Mouse (Mus musculus) hindbrain, embryonic 13.5 days (tissue): ENCODE results near the gene Grhl1. TPM values are rescaled to one million over a fixed set of nuclear protein-coding genes. Genes with fewer than 3 reads are reported as not detected.
"Not testable (repeated sequence)": the region's sequence is repeated elsewhere in the genome, so short reads cannot be mapped to it uniquely, and the experiment has no call there.

ENCODE experiments used
- ATAC-seq: fragments of 200-750 bp; cut with Nextera tagmentation; 2 replicates; pipeline ENCODE4 v1.8.0; 2017; ENCODE audit warnings: moderate TSS enrichment; ENCODE audit not compliant: low FRiP score
- H3K27ac ChIP-seq: fragments of 300-500 bp; sonication (generic); 2 replicates; pipeline ENCODE4 v1.5.1; 2015; ENCODE audit warnings: inconsistent platforms, mild to moderate bottlenecking, moderate library complexity
- H3K27me3 ChIP-seq: fragments of 300-500 bp; sonication (generic); 2 replicates; pipeline ENCODE4 v1.6.1; 2015; ENCODE audit warnings: mild to moderate bottlenecking, inconsistent platforms
- H3K36me3 ChIP-seq: fragments of 300-500 bp; sonication (generic); 2 replicates; pipeline ENCODE4 v1.6.1; 2015; ENCODE audit warnings: mild to moderate bottlenecking, inconsistent platforms
- H3K4me1 ChIP-seq: fragments of 300-500 bp; sonication (generic); replicated peaks from 2 replicates; pipeline ENCODE4 v1.6.1; 2015; ENCODE audit warnings: inconsistent platforms
- H3K4me2 ChIP-seq: fragments of 300-500 bp; sonication (generic); 2 replicates; pipeline ENCODE4 v1.6.1; 2015; ENCODE audit warnings: inconsistent platforms, mild to moderate bottlenecking, moderate library complexity
- H3K4me3 ChIP-seq: fragments of 300-500 bp; sonication (generic); 2 replicates; pipeline ENCODE4 v1.5.1; 2015; ENCODE audit warnings: mild to moderate bottlenecking, inconsistent platforms
- H3K9ac ChIP-seq: fragments of 300-500 bp; sonication (generic); 2 replicates; pipeline ENCODE4 v1.6.1; 2015; ENCODE audit warnings: mild to moderate bottlenecking, inconsistent platforms
- H3K9me3 ChIP-seq: fragments of 300-500 bp; sonication (generic); 2 replicates; pipeline ENCODE4 v1.6.1; 2016; ENCODE audit warnings: inconsistent platforms
- WGBS: fragments of 180-500 bp; shearing (Covaris S2); methylation state at CpG from one replicate; pipeline ENCODE4 v1.1.7; 2015; 5-methylcytosine and 5-hydroxymethylcytosine counted together
- polyA plus RNA-seq: library from polyadenylated mRNA; unstranded; fragments of >200 nt; fragmentation: Nextera tagmentation; extraction: Ambion mirVana; gene quantifications from 2 replicates; pipeline ENCODE4 v1.2.1, GENCODE M21; 2015

Grhl1 gene
- polyA plus RNA-seq: 0.78 and 1.0 TPM in 2 replicates

- Histone ChIP-seq H3K27me3 (peaks cover 41% of the 10 kb centered on the region), H3K4me2 (peak within 1 kb of the TSS; percentile 68), H3K36me3 (no peaks in the 10 kb centered on the region), H3K27ac (no peak within 1 kb of the TSS), H3K4me1 (peaks cover 9% of the 10 kb centered on the region), H3K4me3 (peak within 1 kb of the TSS; percentile 65), H3K9me3 (no peaks in the 10 kb centered on the region), H3K9ac (peak within 1 kb of the TSS; percentile 74)
- peak; percentile 99 for ATAC-seq
- 3% methylated on average over 59 of the region's 64 CpGs for WGBS
Measured at GRCm38 (mm10) chr12:24571523-24572392, at the start of gene Grhl1. Gene Grhl1 (plus strand): TSS chr12:24572283.

GRCm38 (mm10) chr12:24525065-24525464 lies 47.0 kb upstream of the Grhl1 start:
- H3K36me3 ChIP-seq: peaks cover 44% of the 10 kb centered on the region
- H3K4me1 ChIP-seq, H3K4me3 ChIP-seq, H3K9me3 ChIP-seq, H3K27me3 ChIP-seq, H3K9ac ChIP-seq, ATAC-seq, H3K4me2 ChIP-seq, H3K27ac ChIP-seq: not testable (repeated sequence)
- WGBS: 92% methylated on average over 7 of the region's 7 CpGs

GRCm38 (mm10) chr12:24536390-24536789 lies 35.7 kb upstream of the Grhl1 start:
- H3K4me2 ChIP-seq: no peak overlapping the region
- H3K36me3 ChIP-seq: peaks cover 21% of the 10 kb centered on the region
- no peaks in the 10 kb centered on the region for H3K27me3 ChIP-seq
- ATAC-seq: no peak
- H3K27ac ChIP-seq: no peak overlapping the region
- H3K9me3 ChIP-seq: no peaks in the 10 kb centered on the region
- H3K4me1 ChIP-seq: 0 out of 2 replicates have a peak, but pooled peaks cover 3% of the 10 kb centered on the region
- H3K4me3 ChIP-seq: no peak overlapping the region
- H3K9ac ChIP-seq: no peak overlapping the region
- 64% methylated on average over 5 of the region's 5 CpGs for WGBS

DNA sequence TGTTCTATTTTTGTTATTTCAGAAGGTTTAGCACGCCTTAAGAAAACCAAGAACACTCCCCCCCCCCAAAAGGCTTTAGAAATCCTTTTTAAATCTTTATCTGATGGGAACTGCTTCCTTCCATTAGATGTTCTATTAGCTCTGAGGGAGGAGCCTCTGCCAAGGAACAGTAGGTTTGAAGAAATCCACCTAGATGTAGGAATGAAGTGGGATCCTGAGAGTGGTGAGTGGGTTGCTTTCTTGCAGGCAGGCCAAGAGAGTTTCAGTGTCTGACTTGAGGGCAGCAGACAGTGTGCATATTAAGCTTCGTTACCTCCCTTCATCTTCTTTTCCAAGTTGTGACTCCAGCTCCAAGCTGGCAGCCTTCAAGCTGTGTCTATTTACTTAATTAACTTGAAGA lies 34.9 kb upstream of the Grhl1 start:
- H3K27ac ChIP-seq: no peak overlapping the region
- no peak overlapping the region for H3K9ac ChIP-seq
- H3K4me2 ChIP-seq: no peak overlapping the region
- no peaks in the 10 kb centered on the region for H3K9me3 ChIP-seq
- no peak overlapping the region for H3K4me3 ChIP-seq
- 0 out of 2 replicates have a peak, but pooled peaks cover 3% of the 10 kb centered on the region for H3K4me1 ChIP-seq
- H3K27me3 ChIP-seq: no peaks in the 10 kb centered on the region
- H3K36me3 ChIP-seq: peaks cover 16% of the 10 kb centered on the region
- no peak for ATAC-seq
- 52% methylated on average over 2 of the region's 2 CpGs for WGBS

DNA sequence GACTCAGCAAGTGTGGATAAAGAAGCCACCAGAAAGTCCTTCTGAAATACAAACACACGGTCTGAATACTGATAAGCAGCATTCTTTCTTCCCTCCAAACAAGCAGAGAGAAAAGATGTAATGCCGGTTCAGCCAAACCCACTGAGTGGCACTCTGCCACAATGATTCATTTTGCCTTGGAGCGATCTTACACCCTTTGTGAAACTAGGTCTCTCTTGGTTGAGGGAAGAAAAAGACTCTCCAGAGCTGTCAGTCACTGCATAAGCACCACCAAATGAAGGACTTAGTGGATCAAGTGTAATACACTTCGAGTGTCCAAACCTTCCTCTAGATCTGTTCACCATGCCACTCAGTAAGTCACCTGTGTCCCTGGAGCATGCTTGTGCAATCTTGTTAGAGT lies 34.1 kb upstream of the Grhl1 start:
- Histone ChIP-seq H3K9ac (no peak overlapping the region), H3K4me3 (no peak overlapping the region), H3K36me3 (peaks cover 13% of the 10 kb centered on the region), H3K4me1 (0 out of 2 replicates have a peak, but pooled peaks cover 3% of the 10 kb centered on the region), H3K9me3 (no peaks in the 10 kb centered on the region), H3K27ac (no peak overlapping the region), H3K27me3 (no peaks in the 10 kb centered on the region), H3K4me2 (no peak overlapping the region)
- no peak for ATAC-seq
- 80% methylated on average over 4 of the region's 4 CpGs for WGBS

- Histone ChIP-seq H3K36me3 (peaks cover 35% of the 10 kb centered on the region), H3K9me3 (no peaks in the 10 kb centered on the region), H3K27me3 (no peaks in the 10 kb centered on the region), H3K4me3 (no peak overlapping the region), H3K27ac (no peak overlapping the region), H3K9ac (no peak overlapping the region), H3K4me2 (no peak overlapping the region), H3K4me1 (no peaks in the 10 kb centered on the region)
- no peak for ATAC-seq
- WGBS: 87% methylated on average over 16 of the region's 16 CpGs
Measured at GRCm38 (mm10) chr12:24541426-24542154, 30.5 kb upstream of the Grhl1 start.

- Histone ChIP-seq H3K9me3 (no peaks in the 10 kb centered on the region), H3K27me3 (no peaks in the 10 kb centered on the region), H3K9ac (no peak overlapping the region), H3K4me2 (no peak overlapping the region), H3K27ac (no peak overlapping the region), H3K4me1 (no peaks in the 10 kb centered on the region), H3K36me3 (peaks cover 64% of the 10 kb centered on the region), H3K4me3 (no peak overlapping the region)
- 93% methylated on average over 8 of the region's 8 CpGs for WGBS
- no peak for ATAC-seq
Measured at GRCm38 (mm10) chr12:24547686-24548085, 24.4 kb upstream of the Grhl1 start.

DNA sequence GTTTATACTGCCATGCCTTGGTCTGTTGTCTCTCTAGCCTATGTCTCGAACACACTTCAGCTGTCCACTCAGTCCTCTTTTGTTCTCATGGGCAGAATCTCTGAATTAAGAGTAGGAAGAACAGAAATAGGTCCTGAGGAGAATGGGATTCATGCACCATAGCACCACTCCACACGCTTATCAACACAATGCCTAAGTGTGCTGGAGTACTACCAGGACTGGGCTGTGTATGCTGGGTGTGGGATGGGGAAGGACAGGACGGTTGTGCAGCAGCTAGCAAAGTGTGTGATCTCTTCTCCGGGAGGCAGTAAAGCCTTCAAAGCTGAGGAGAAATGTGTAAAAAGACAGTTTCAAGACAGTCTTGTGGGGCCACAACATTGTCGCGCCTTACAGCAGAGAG lies 23.2 kb upstream of the Grhl1 start:
- Histone ChIP-seq H3K9me3 (no peaks in the 10 kb centered on the region), H3K36me3 (peaks cover 67% of the 10 kb centered on the region), H3K4me3 (no peak overlapping the region), H3K9ac (no peak overlapping the region), H3K4me1 (no peaks in the 10 kb centered on the region), H3K4me2 (no peak overlapping the region), H3K27me3 (no peaks in the 10 kb centered on the region), H3K27ac (no peak overlapping the region)
- ATAC-seq: no peak
- 88% methylated on average over 6 of the region's 6 CpGs for WGBS

DNA sequence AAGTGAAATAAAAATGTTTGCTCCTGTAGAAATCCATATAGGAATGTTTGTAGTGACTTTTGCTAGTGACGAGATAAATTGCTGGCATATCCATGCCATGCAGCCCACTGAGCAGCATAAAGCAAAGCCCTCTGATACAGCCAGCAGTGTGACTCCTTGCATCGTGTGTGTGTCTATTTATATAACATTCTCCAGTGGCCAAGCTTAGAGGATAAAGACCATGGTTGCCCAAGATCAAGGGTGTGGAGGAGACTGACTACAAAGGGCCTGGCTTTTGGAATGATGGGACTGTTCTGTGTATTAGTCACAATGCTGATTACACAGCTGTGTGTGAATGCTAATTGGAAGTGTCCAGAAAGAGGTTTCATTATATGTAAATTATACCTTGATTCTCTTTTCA lies 19.6 kb upstream of the Grhl1 start:
- H3K36me3 ChIP-seq: peaks cover 55% of the 10 kb centered on the region
- 82% methylated on average over 2 of the region's 2 CpGs for WGBS
- H3K9me3 ChIP-seq: no peaks in the 10 kb centered on the region
- no peak overlapping the region for H3K4me2 ChIP-seq
- H3K9ac ChIP-seq: no peak overlapping the region
- H3K4me3 ChIP-seq: no peak overlapping the region
- no peak for ATAC-seq
- H3K27me3 ChIP-seq: no peaks in the 10 kb centered on the region
- no peaks in the 10 kb centered on the region for H3K4me1 ChIP-seq
- H3K27ac ChIP-seq: no peak overlapping the region

GRCm38 (mm10) chr12:24555976-24556375 lies 16.1 kb upstream of the Grhl1 start:
- no peak for ATAC-seq
- 85% methylated on average over 8 of the region's 8 CpGs for WGBS

GRCm38 (mm10) chr12:24563395-24563960 lies 8.6 kb upstream of the Grhl1 start:
- H3K27me3 ChIP-seq: no peaks in the 10 kb centered on the region
- H3K4me2 ChIP-seq: no peak overlapping the region
- H3K27ac ChIP-seq: no peak overlapping the region
- ATAC-seq: no peak
- no peak overlapping the region for H3K4me3 ChIP-seq
- no peak overlapping the region for H3K9ac ChIP-seq
- H3K9me3 ChIP-seq: no peaks in the 10 kb centered on the region
- peaks cover 20% of the 10 kb centered on the region for H3K36me3 ChIP-seq
- no peaks in the 10 kb centered on the region for H3K4me1 ChIP-seq
- 90% methylated on average over 7 of the region's 7 CpGs for WGBS

More at GRCm38 (mm10) chr12:24555976-24556375, 16.1 kb upstream of the Grhl1 start:
- Histone ChIP-seq H3K4me2 (no peak overlapping the region), H3K9me3 (no peaks in the 10 kb centered on the region), H3K4me3 (no peak overlapping the region), H3K4me1 (no peaks in the 10 kb centered on the region), H3K36me3 (peaks cover 56% of the 10 kb centered on the region), H3K27ac (no peak overlapping the region), H3K27me3 (no peaks in the 10 kb centered on the region), H3K9ac (no peak overlapping the region)

GRCm38 (mm10) chr12:24565311-24565710 lies 6.8 kb upstream of the Grhl1 start:
- no peak for ATAC-seq
- H3K9me3 ChIP-seq: no peaks in the 10 kb centered on the region
- no peak overlapping the region for H3K9ac ChIP-seq
- H3K4me3 ChIP-seq: no peak overlapping the region
- 80% methylated on average over 6 of the region's 6 CpGs for WGBS
- H3K4me1 ChIP-seq: no peaks in the 10 kb centered on the region
- H3K4me2 ChIP-seq: no peak overlapping the region
- peaks cover 6% of the 10 kb centered on the region; the same call in 1 of the 2 replicates for H3K36me3 ChIP-seq
- no peak overlapping the region for H3K27ac ChIP-seq
- peaks cover 7% of the 10 kb centered on the region for H3K27me3 ChIP-seq
